In genomic region chr14:18572852-18573251, GRCm38 (mm10) we compare ENCODE assay signal across 17 mouse cellular contexts.
DNase-seq lines count a peak whose midpoint lies in the region; ATAC-seq and TF ChIP-seq lines count a peak whose summit lies in the region.
"Had no signal": no experiment of that assay in that cellular context is flagged by ENCODE, and none has a peak within 500 bp of the region (broad histone marks: within the 10 kb centered on the region; RNA-seq: fewer than 3 reads in every experiment).

No protein-coding gene starts in this region.

- ATAC-seq in hindbrain, embryonic 14.5 days (ENCODE audit: low FRiP score) = no peak; the same call in 1 of the 2 replicates
- ATAC-seq in forebrain, postnatal 0 days = peak; percentile 36; the same call in 1 of the 2 replicates
- peak; percentile 50; the same call in 1 of the 2 replicates for ATAC-seq in midbrain, embryonic 15.5 days (replicated peaks)
- ATAC-seq: liver, postnatal 0 days had no signal

- no peak for TF ChIP-seq CTCF in forebrain, postnatal 0 days (IDR thresholded peaks at IDR 0.05; ENCODE audit: low read depth)

- peak; percentile 12 for DNase-seq in hindbrain, embryonic 10.5 days (ENCODE audit: low spot score)
- DNase-seq in hindbrain, embryonic 14.5 days (ENCODE audit: low spot score) = no peak
- peak; percentile 4 for DNase-seq in embryo, embryonic 9.5 days (ENCODE audit: extremely low spot score)
- no peak for DNase-seq in forebrain, postnatal 0 days
- DNase-seq in left cerebral cortex, adult 11 months (ENCODE audit: low spot score) = no peak
- no peak for DNase-seq in B cell, adult 2 months
- DNase-seq in heart, postnatal 14 days = no peak
- DNase-seq: cerebellum, postnatal 14 days; gastrocnemius, postnatal 14 days; kidney, adult 18-20 months; liver, postnatal 0 days; lung, postnatal 36 days; thymus, adult 2 months had no signal

- H3K27ac ChIP-seq in hindbrain, embryonic 10.5 days = no peak overlapping the region
- no peak overlapping the region for H3K27ac ChIP-seq in hindbrain, embryonic 14.5 days
- no peak overlapping the region for H3K27ac ChIP-seq in forebrain, postnatal 0 days (ENCODE audit: low read depth, low read length)
- no peak overlapping the region; the same call in 1 of the 2 replicates for H3K27ac ChIP-seq in midbrain, embryonic 15.5 days
- H3K27ac ChIP-seq: left cerebral cortex, adult 2 months; limb, embryonic 13.5 days had no signal

- no peak overlapping the region for H3K9ac ChIP-seq in hindbrain, embryonic 14.5 days
- H3K9ac ChIP-seq in forebrain, postnatal 0 days = no peak overlapping the region
- H3K9ac ChIP-seq in midbrain, embryonic 15.5 days = no peak overlapping the region
- H3K9ac ChIP-seq: limb, embryonic 13.5 days; liver, postnatal 0 days had no signal

- no peak overlapping the region for H3K4me3 ChIP-seq in hindbrain, embryonic 10.5 days
- no peak overlapping the region for H3K4me3 ChIP-seq in hindbrain, embryonic 14.5 days (replicated peaks; ENCODE audit: low read length)
- H3K4me3 ChIP-seq in forebrain, postnatal 0 days (ENCODE audit: low read depth, low read length) = no peak overlapping the region
- no peak overlapping the region for H3K4me3 ChIP-seq in midbrain, embryonic 15.5 days
- H3K4me3 ChIP-seq: left cerebral cortex, adult 2 months; limb, embryonic 13.5 days had no signal

- H3K9me3 ChIP-seq in hindbrain, embryonic 10.5 days = no peaks in the 10 kb centered on the region
- H3K9me3 ChIP-seq in hindbrain, embryonic 14.5 days (ENCODE audit: control insufficient read depth, low read length) = no peaks in the 10 kb centered on the region
- no peaks in the 10 kb centered on the region for H3K9me3 ChIP-seq in forebrain, postnatal 0 days (ENCODE audit: low read length)
- H3K9me3 ChIP-seq in midbrain, embryonic 15.5 days = no peaks in the 10 kb centered on the region
- H3K9me3 ChIP-seq: limb, embryonic 13.5 days had no signal

- no peaks in the 10 kb centered on the region for H3K36me3 ChIP-seq in hindbrain, embryonic 10.5 days
- H3K36me3 ChIP-seq in hindbrain, embryonic 14.5 days (replicated peaks; ENCODE audit: control insufficient read depth, insufficient read depth) = no peaks in the 10 kb centered on the region
- no peaks in the 10 kb centered on the region for H3K36me3 ChIP-seq in forebrain, postnatal 0 days (ENCODE audit: insufficient read depth)
- no peaks in the 10 kb centered on the region for H3K36me3 ChIP-seq in midbrain, embryonic 15.5 days (replicated peaks)
- H3K36me3 ChIP-seq: limb, embryonic 13.5 days had no signal

- H3K27me3 ChIP-seq in hindbrain, embryonic 10.5 days (ENCODE audit: insufficient read depth, poor library complexity, severe bottlenecking) = peaks cover 68% of the 10 kb centered on the region
- no peaks in the 10 kb centered on the region for H3K27me3 ChIP-seq in hindbrain, embryonic 14.5 days (ENCODE audit: control insufficient read depth, insufficient read depth, low read length)
- no peaks in the 10 kb centered on the region for H3K27me3 ChIP-seq in forebrain, postnatal 0 days (ENCODE audit: insufficient read depth, low read length)
- H3K27me3 ChIP-seq in midbrain, embryonic 15.5 days (replicated peaks) = no peaks in the 10 kb centered on the region
- H3K27me3 ChIP-seq: limb, embryonic 13.5 days had no signal

- H3K4me1 ChIP-seq in hindbrain, embryonic 10.5 days (replicated peaks) = peaks cover 18% of the 10 kb centered on the region
- 0 out of 2 replicates have a peak, but pooled peaks cover 7% of the 10 kb centered on the region for H3K4me1 ChIP-seq in hindbrain, embryonic 14.5 days (replicated peaks; ENCODE audit: control insufficient read depth, insufficient read depth, low read length)
- H3K4me1 ChIP-seq in forebrain, postnatal 0 days (ENCODE audit: insufficient read depth) = no peaks in the 10 kb centered on the region
- H3K4me1 ChIP-seq in midbrain, embryonic 15.5 days = no peaks in the 10 kb centered on the region

- intact Hi-C loops in heart, postnatal 14 days (cut with DNase I) = no loop called here

- no peak overlapping the region for H3K4me2 ChIP-seq in hindbrain, embryonic 14.5 days (replicated peaks)
- no peak overlapping the region for H3K4me2 ChIP-seq in forebrain, postnatal 0 days (ENCODE audit: low read depth)
- no peak overlapping the region for H3K4me2 ChIP-seq in midbrain, embryonic 15.5 days
- H3K4me2 ChIP-seq: heart, embryonic 11.5 days; limb, embryonic 13.5 days had no signal

- WGBS in hindbrain, embryonic 10.5 days = 54% methylated on average over 4 of the region's 4 CpGs
- WGBS in hindbrain, embryonic 14.5 days = 34% methylated on average over 4 of the region's 4 CpGs
- 21% methylated on average over 4 of the region's 4 CpGs for WGBS in forebrain, postnatal 0 days
- 48% methylated on average over 4 of the region's 4 CpGs for WGBS in midbrain, embryonic 15.5 days

Comparison
In these comparisons a context has a peak if more than half of its experiments do, and no peak if none do; other contexts are left out.
1. DNase-seq: peak in hindbrain, embryonic 10.5 days (single experiment) and embryo, embryonic 9.5 days (single experiment); none in hindbrain, embryonic 14.5 days (single experiment), forebrain, postnatal 0 days (single experiment), left cerebral cortex, adult 11 months (single experiment), B cell, adult 2 months (0 of 2) and heart, postnatal 14 days (0 of 2).